ENCODE assay signal across 24 mouse cellular contexts in genomic region chr15:37072202-37072862, GRCm38 (mm10).
DNase-seq lines count a peak whose midpoint lies in the region; ATAC-seq and TF ChIP-seq lines count a peak whose summit lies in the region.
"Had no signal": no experiment of that assay in that cellular context is flagged by ENCODE, and none has a peak within 500 bp of the region (broad histone marks: within the 10 kb centered on the region; RNA-seq: fewer than 3 reads in every experiment).

No protein-coding gene starts in this region.

- H3K9me3 ChIP-seq in hindbrain, embryonic 14.5 days (ENCODE audit: control insufficient read depth, low read length) = no peaks in the 10 kb centered on the region
- no peaks in the 10 kb centered on the region for H3K9me3 ChIP-seq in hindbrain, embryonic 16.5 days (ENCODE audit: control insufficient read depth, low read length)
- no peaks in the 10 kb centered on the region for H3K9me3 ChIP-seq in ES-E14 (ENCODE audit: control insufficient read depth, insufficient read depth, low read depth, low read length)
- H3K9me3 ChIP-seq in hindbrain, embryonic 11.5 days (ENCODE audit: control insufficient read depth, low read length) = no peaks in the 10 kb centered on the region
- H3K9me3 ChIP-seq in kidney, embryonic 15.5 days (replicated peaks) = no peaks in the 10 kb centered on the region
- H3K9me3 ChIP-seq: embryonic facial prominence, embryonic 13.5 days; forebrain, embryonic 13.5 days; G1E; heart, embryonic 15.5 days; hindbrain, embryonic 10.5 days had no signal

- H3K36me3 ChIP-seq in hindbrain, embryonic 14.5 days (replicated peaks; ENCODE audit: control insufficient read depth, insufficient read depth) = no peaks in the 10 kb centered on the region
- no peaks in the 10 kb centered on the region for H3K36me3 ChIP-seq in hindbrain, embryonic 16.5 days (ENCODE audit: control insufficient read depth, insufficient read depth, low read length)
- H3K36me3 ChIP-seq in ES-E14 (ENCODE audit: control insufficient read depth, insufficient read depth, low read length, poor library complexity, severe bottlenecking) = no peaks in the 10 kb centered on the region
- H3K36me3 ChIP-seq in hindbrain, embryonic 11.5 days (ENCODE audit: control insufficient read depth, insufficient read depth, low read length) = no peaks in the 10 kb centered on the region
- no peaks in the 10 kb centered on the region for H3K36me3 ChIP-seq in kidney, embryonic 15.5 days
- H3K36me3 ChIP-seq: embryonic facial prominence, embryonic 13.5 days; G1E; heart, embryonic 15.5 days; hindbrain, embryonic 10.5 days had no signal

- H3K9ac ChIP-seq in hindbrain, embryonic 14.5 days = no peak overlapping the region
- no peak overlapping the region for H3K9ac ChIP-seq in hindbrain, embryonic 16.5 days (ENCODE audit: low read depth, low read length)
- H3K9ac ChIP-seq in ES-E14 (ENCODE audit: insufficient read depth, low read depth, low read length, poor library complexity, severe bottlenecking) = peak overlapping the region; percentile 39
- no peak overlapping the region for H3K9ac ChIP-seq in hindbrain, embryonic 11.5 days (ENCODE audit: low read depth, low read length)
- H3K9ac ChIP-seq in kidney, embryonic 15.5 days = no peak overlapping the region
- H3K9ac ChIP-seq: embryonic facial prominence, embryonic 13.5 days; forebrain, embryonic 13.5 days; forebrain, postnatal 0 days; heart, embryonic 15.5 days had no signal

- H3K4me3 ChIP-seq in hindbrain, embryonic 14.5 days (replicated peaks; ENCODE audit: low read length) = no peak overlapping the region
- no peak overlapping the region for H3K4me3 ChIP-seq in hindbrain, embryonic 16.5 days (ENCODE audit: low read length)
- no peak overlapping the region for H3K4me3 ChIP-seq in ES-E14 (ENCODE audit: insufficient read depth in 1 of 2, low read depth in 1 of 2, low read length in 2 of 2, poor library complexity in 1 of 2, severe bottlenecking in 1 of 2)
- H3K4me3 ChIP-seq in hindbrain, embryonic 11.5 days (ENCODE audit: low read depth, low read length) = no peak overlapping the region
- no peak overlapping the region for H3K4me3 ChIP-seq in kidney, embryonic 15.5 days (replicated peaks)
- H3K4me3 ChIP-seq: embryonic facial prominence, embryonic 13.5 days; forebrain, embryonic 13.5 days; gastrocnemius, adult 2 months; heart, embryonic 15.5 days; hindbrain, embryonic 10.5 days had no signal

- no peaks in the 10 kb centered on the region for H3K27me3 ChIP-seq in hindbrain, embryonic 14.5 days (ENCODE audit: control insufficient read depth, insufficient read depth, low read length)
- no peaks in the 10 kb centered on the region for H3K27me3 ChIP-seq in hindbrain, embryonic 16.5 days (replicated peaks; ENCODE audit: control insufficient read depth, insufficient read depth, low read length)
- H3K27me3 ChIP-seq in hindbrain, embryonic 11.5 days (ENCODE audit: control insufficient read depth, insufficient read depth, low read length) = no peaks in the 10 kb centered on the region
- no peaks in the 10 kb centered on the region for H3K27me3 ChIP-seq in kidney, embryonic 15.5 days
- H3K27me3 ChIP-seq: CH12.LX; embryonic facial prominence, embryonic 13.5 days; forebrain, embryonic 13.5 days; heart, embryonic 15.5 days had no signal

- no peak for ATAC-seq in hindbrain, embryonic 14.5 days (ENCODE audit: low FRiP score)
- no peak for ATAC-seq in hindbrain, embryonic 16.5 days
- no peak for ATAC-seq in hindbrain, embryonic 11.5 days (ENCODE audit: low FRiP score)
- ATAC-seq in kidney, embryonic 15.5 days (replicated peaks; ENCODE audit: low FRiP score) = no peak
- ATAC-seq: forebrain, embryonic 13.5 days; forebrain, postnatal 0 days; hindbrain, postnatal 0 days had no signal

- WGBS in hindbrain, embryonic 14.5 days = 87% methylated on average over 5 of the region's 5 CpGs
- WGBS in hindbrain, embryonic 16.5 days = 73% methylated on average over 5 of the region's 5 CpGs
- WGBS in hindbrain, embryonic 11.5 days = 72% methylated on average over 5 of the region's 5 CpGs
- 81% methylated on average over 5 of the region's 5 CpGs for WGBS in kidney, embryonic 15.5 days

- peak; percentile 12 for DNase-seq in hindbrain, embryonic 14.5 days (ENCODE audit: low spot score)
- DNase-seq in ES-E14 (ENCODE audit: low read depth, low spot score) = no peak
- peak; percentile 5 for DNase-seq in NIH3T3 (ENCODE audit: low read depth)
- DNase-seq in adipocyte (ENCODE audit: low spot score) = peak; percentile 31
- no peak for DNase-seq in hindbrain, embryonic 11.5 days (ENCODE audit: low spot score)
- DNase-seq: adrenal gland, adult 8-10 months; adrenal gland, postnatal 36 days; cerebellum, adult 9-10 months; cerebellum, postnatal 25 days; forebrain, postnatal 0 days; gastrocnemius, adult 2 months; gastrocnemius, postnatal 25 days; heart, postnatal 14 days; kidney, adult 11 months; kidney, adult 9 months had no signal

- no peak overlapping the region for H3K27ac ChIP-seq in hindbrain, embryonic 14.5 days
- H3K27ac ChIP-seq in hindbrain, embryonic 16.5 days (ENCODE audit: low read depth, low read length) = no peak overlapping the region
- peak overlapping the region; percentile 93 for H3K27ac ChIP-seq in ES-E14 (ENCODE audit: insufficient read depth, low read depth, low read length, poor library complexity, severe bottlenecking)
- H3K27ac ChIP-seq in hindbrain, embryonic 11.5 days (ENCODE audit: low read depth, low read length) = no peak overlapping the region
- H3K27ac ChIP-seq in kidney, embryonic 15.5 days = no peak overlapping the region
- H3K27ac ChIP-seq: embryonic facial prominence, embryonic 13.5 days; forebrain, embryonic 13.5 days; gastrocnemius, adult 2 months; heart, embryonic 15.5 days; hindbrain, embryonic 10.5 days; hindbrain, postnatal 0 days had no signal

- in situ Hi-C loops in ES-E14 (cut with MboI; ENCODE audit: low sequenced_read_pairs in 2 of 2, unreplicated experiment in 2 of 2) = no loop called here

- no peak overlapping the region for H3K4me2 ChIP-seq in hindbrain, embryonic 14.5 days (replicated peaks)
- H3K4me2 ChIP-seq in hindbrain, embryonic 16.5 days (ENCODE audit: low read length) = no peak overlapping the region
- no peak overlapping the region for H3K4me2 ChIP-seq in hindbrain, embryonic 11.5 days (replicated peaks; ENCODE audit: low read depth, low read length)
- no peak overlapping the region for H3K4me2 ChIP-seq in kidney, embryonic 15.5 days
- H3K4me2 ChIP-seq: embryonic facial prominence, embryonic 13.5 days; forebrain, embryonic 13.5 days; heart, embryonic 15.5 days had no signal

- H3K4me1 ChIP-seq in hindbrain, embryonic 14.5 days (replicated peaks; ENCODE audit: control insufficient read depth, insufficient read depth, low read length) = no peaks in the 10 kb centered on the region
- no peaks in the 10 kb centered on the region for H3K4me1 ChIP-seq in hindbrain, embryonic 16.5 days (ENCODE audit: control insufficient read depth, insufficient read depth, low read depth, low read length)
- peaks cover 16 to 25% of the 10 kb centered on the region in 2 experiments for H3K4me1 ChIP-seq in ES-E14 (ENCODE audit: control insufficient read depth in 2 of 2, insufficient read depth in 2 of 2, low read length in 2 of 2, poor library complexity in 1 of 2)
- no peaks in the 10 kb centered on the region for H3K4me1 ChIP-seq in hindbrain, embryonic 11.5 days (replicated peaks; ENCODE audit: control insufficient read depth, insufficient read depth, low read length)
- no peaks in the 10 kb centered on the region for H3K4me1 ChIP-seq in kidney, embryonic 15.5 days
- H3K4me1 ChIP-seq: embryonic facial prominence, embryonic 13.5 days; forebrain, embryonic 13.5 days; heart, embryonic 15.5 days; hindbrain, embryonic 10.5 days had no signal

TF ChIP-seq in ES-E14, 5 proteins besides CTCF, POLR2A, EP300 and RAD21:
- TF ChIP-seq CHD2 (IDR thresholded peaks at IDR 0.05; ENCODE audit: low read depth, low read length) = no peak
- no peak for TF ChIP-seq MAFK (IDR thresholded peaks at IDR 0.05; ENCODE audit: insufficient read depth, low read depth, low read length)
- no peak for TF ChIP-seq ZC3H11A (IDR thresholded peaks at IDR 0.05; ENCODE audit: borderline replicate concordance, low read depth, low read length)
- no peak for TF ChIP-seq HCFC1 (IDR thresholded peaks at IDR 0.05; ENCODE audit: borderline replicate concordance, insufficient read depth, low read length)

Comparison
In these comparisons a context has a peak if more than half of its experiments do, and no peak if none do; other contexts are left out.
1. DNase-seq: peak in hindbrain, embryonic 14.5 days (single experiment), NIH3T3 (single experiment) and adipocyte (single experiment); none in ES-E14 (single experiment) and hindbrain, embryonic 11.5 days (single experiment).